Mouse (Mus musculus): ENCODE data around the gene Kcnk1. TPM values are rescaled to one million over a fixed set of nuclear protein-coding genes. Genes with fewer than 3 reads are reported as not detected.

Kcnk1 gene
- polyA plus RNA-seq, 1 experiment from 2014 or later: 2.0 TPM

DNA sequence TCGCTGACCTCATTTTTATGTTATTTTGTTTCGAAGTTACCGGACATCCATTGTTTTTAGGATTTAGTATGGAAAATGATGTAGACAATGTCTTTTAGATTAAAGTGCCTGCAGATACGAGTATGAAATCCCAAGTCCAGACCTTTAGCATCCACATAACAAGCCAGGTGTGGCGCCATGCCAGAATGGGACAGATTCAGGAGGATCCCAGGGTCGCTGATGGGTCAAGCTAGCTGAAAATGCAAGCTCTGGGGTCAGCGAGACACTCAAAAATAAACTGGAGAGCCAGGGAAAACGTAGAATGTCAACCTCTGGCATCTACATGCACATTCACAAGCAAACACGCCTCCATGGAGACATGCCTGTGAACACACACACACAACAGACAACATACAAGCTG lies 31.2 kb downstream of the Kcnk1 start:
- H3K27me3 ChIP-seq (ENCODE audit: control insufficient read depth, insufficient read depth, low read length): no peaks in the 10 kb centered on the region
- no peak overlapping the region for H3K9ac ChIP-seq (ENCODE audit: low read length)
- no peak overlapping the region for H3K4me2 ChIP-seq (ENCODE audit: low read depth, low read length)
- no peak overlapping the region for H3K4me3 ChIP-seq (ENCODE audit: low read length)
- no peaks in the 10 kb centered on the region for H3K9me3 ChIP-seq (replicated peaks; ENCODE audit: control insufficient read depth, low read length)
- no peak overlapping the region for H3K27ac ChIP-seq (ENCODE audit: low read length)
- no peaks in the 10 kb centered on the region for H3K4me1 ChIP-seq (ENCODE audit: control insufficient read depth, insufficient read depth, low read length)
- no peak for ATAC-seq (replicated peaks; ENCODE audit: extremely low read depth, insufficient read depth, low FRiP score)
- H3K36me3 ChIP-seq (ENCODE audit: control insufficient read depth, insufficient read depth): no peaks in the 10 kb centered on the region
- WGBS: 79% methylated on average over 9 of the region's 9 CpGs

- Histone ChIP-seq H3K9ac (ENCODE audit: low read length) (no peak overlapping the region), H3K27me3 (ENCODE audit: control insufficient read depth, insufficient read depth, low read length) (no peaks in the 10 kb centered on the region), H3K4me1 (ENCODE audit: control insufficient read depth, insufficient read depth, low read length) (no peaks in the 10 kb centered on the region), H3K4me3 (ENCODE audit: low read length) (no peak overlapping the region), H3K4me2 (ENCODE audit: low read depth, low read length) (no peak overlapping the region), H3K27ac (ENCODE audit: low read length) (no peak overlapping the region), H3K36me3 (ENCODE audit: control insufficient read depth, insufficient read depth) (no peaks in the 10 kb centered on the region), H3K9me3 (replicated peaks; ENCODE audit: control insufficient read depth, low read length) (no peaks in the 10 kb centered on the region)
- no peak for ATAC-seq (replicated peaks; ENCODE audit: extremely low read depth, insufficient read depth, low FRiP score)
- WGBS: 68% methylated on average over 9 of the region's 9 CpGs
Measured at GRCm38 (mm10) chr8:126026584-126026983, 31.6 kb downstream of the Kcnk1 start.

DNA sequence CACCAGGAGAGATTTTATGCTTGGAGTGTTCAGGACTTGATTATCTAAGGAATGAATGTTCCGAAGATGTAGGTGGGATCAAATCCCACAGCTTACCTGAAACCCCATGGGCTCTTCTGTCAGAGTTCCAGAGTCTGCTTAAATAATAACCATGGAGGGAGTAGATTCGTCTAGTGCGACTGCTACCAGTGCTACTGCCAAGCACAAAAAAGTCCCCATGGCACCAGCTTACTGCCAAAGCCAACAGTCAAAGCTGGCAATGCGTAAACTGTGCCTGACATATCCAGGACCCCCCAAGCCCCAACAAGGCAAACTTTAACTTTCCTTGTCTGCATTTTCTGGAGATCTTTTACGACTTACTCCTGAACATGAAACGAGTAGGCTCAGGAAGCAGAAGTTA lies 32.5 kb downstream of the Kcnk1 start:
- no peaks in the 10 kb centered on the region for H3K9me3 ChIP-seq (replicated peaks; ENCODE audit: control insufficient read depth, low read length)
- no peaks in the 10 kb centered on the region for H3K27me3 ChIP-seq (ENCODE audit: control insufficient read depth, insufficient read depth, low read length)
- ATAC-seq (replicated peaks; ENCODE audit: extremely low read depth, insufficient read depth, low FRiP score): no peak
- 70% methylated on average over 6 of the region's 6 CpGs for WGBS
- no peaks in the 10 kb centered on the region for H3K36me3 ChIP-seq (ENCODE audit: control insufficient read depth, insufficient read depth)
- no peak overlapping the region for H3K4me2 ChIP-seq (ENCODE audit: low read depth, low read length)
- no peak overlapping the region for H3K9ac ChIP-seq (ENCODE audit: low read length)
- no peaks in the 10 kb centered on the region for H3K4me1 ChIP-seq (ENCODE audit: control insufficient read depth, insufficient read depth, low read length)
- no peak overlapping the region for H3K27ac ChIP-seq (ENCODE audit: low read length)
- H3K4me3 ChIP-seq (ENCODE audit: low read length): no peak overlapping the region

DNA sequence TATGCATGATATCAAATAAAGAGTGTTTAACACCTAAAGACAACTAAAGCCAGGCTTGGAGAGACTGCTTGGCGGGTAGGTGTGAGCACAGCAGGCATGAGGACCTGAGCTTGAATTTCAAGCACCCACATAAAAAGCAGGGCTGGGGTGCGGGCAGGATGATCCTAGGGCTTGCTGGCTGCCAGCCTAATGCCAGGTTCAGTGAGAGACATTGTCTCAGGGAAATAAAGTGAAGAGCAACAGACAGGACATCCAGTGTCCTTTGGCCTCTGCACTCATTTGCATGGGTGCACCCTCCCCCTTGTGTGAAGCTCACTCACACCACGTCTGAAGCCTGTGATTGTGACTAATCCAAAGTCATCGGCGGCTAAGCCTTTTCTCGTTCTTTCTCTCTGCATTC lies 34.0 kb downstream of the Kcnk1 start:
- H3K4me2 ChIP-seq (ENCODE audit: low read depth, low read length): no peak overlapping the region
- ATAC-seq (replicated peaks; ENCODE audit: extremely low read depth, insufficient read depth, low FRiP score): no peak
- no peak overlapping the region for H3K4me3 ChIP-seq (ENCODE audit: low read length)
- no peak overlapping the region for H3K9ac ChIP-seq (ENCODE audit: low read length)
- H3K27me3 ChIP-seq (ENCODE audit: control insufficient read depth, insufficient read depth, low read length): no peaks in the 10 kb centered on the region
- H3K36me3 ChIP-seq (ENCODE audit: control insufficient read depth, insufficient read depth): no peaks in the 10 kb centered on the region
- H3K27ac ChIP-seq (ENCODE audit: low read length): no peak overlapping the region
- 67% methylated on average over 6 of the region's 6 CpGs for WGBS
- no peaks in the 10 kb centered on the region for H3K9me3 ChIP-seq (replicated peaks; ENCODE audit: control insufficient read depth, low read length)
- no peaks in the 10 kb centered on the region for H3K4me1 ChIP-seq (ENCODE audit: control insufficient read depth, insufficient read depth, low read length)

DNA sequence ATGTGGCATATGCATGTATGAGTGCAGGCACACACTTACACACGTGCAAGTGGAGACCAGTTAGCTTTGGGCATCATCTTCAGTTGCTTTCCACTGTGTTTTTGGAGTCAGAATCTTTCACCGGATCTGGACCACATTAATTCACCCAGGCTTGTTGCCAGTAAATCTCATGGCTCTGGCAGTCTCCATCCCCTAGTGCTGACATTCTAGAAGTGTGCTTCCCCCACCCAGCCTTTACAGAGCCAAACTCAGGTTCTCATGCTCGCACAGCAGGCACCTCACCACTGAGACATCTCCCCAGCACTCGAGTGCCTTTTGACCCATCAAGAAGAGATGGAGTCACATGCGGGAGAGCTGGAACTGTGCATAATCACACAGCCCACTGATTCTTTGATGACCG lies 37.8 kb downstream of the Kcnk1 start:
- 72% methylated on average over 6 of the region's 6 CpGs for whole genome bisulfite sequencing
- H3K27ac ChIP-seq (ENCODE audit: low read length): no peak overlapping the region
- H3K4me2 ChIP-seq (ENCODE audit: low read depth, low read length): no peak overlapping the region

DNA sequence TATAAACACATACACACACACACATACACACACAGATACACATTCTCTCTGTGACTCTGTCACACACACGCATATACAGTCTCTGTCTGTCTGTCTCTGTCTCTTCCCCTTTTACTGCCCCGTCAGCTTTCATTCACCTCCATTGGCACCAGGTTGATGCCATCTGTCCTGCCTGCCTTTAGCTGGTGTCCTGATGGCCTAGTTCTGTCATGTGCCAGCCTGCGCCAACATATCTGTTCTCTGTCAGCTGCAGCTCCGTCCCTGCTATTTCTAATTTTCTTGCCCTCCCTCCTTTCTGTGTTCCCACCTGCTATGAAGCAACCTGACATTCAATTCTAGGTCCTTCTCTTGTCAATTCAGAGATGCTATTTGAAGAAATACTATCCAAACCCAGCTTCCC lies 40.1 kb downstream of the Kcnk1 start:
- Histone ChIP-seq H3K4me3 (ENCODE audit: low read length) (no peak overlapping the region), H3K36me3 (ENCODE audit: control insufficient read depth, insufficient read depth) (no peaks in the 10 kb centered on the region), H3K27me3 (ENCODE audit: control insufficient read depth, insufficient read depth, low read length) (no peaks in the 10 kb centered on the region), H3K27ac (ENCODE audit: low read length) (no peak overlapping the region), H3K9ac (ENCODE audit: low read length) (no peak overlapping the region), H3K4me2 (ENCODE audit: low read depth, low read length) (no peak overlapping the region), H3K9me3 (replicated peaks; ENCODE audit: control insufficient read depth, low read length) (no peaks in the 10 kb centered on the region), H3K4me1 (ENCODE audit: control insufficient read depth, insufficient read depth, low read length) (no peaks in the 10 kb centered on the region)
- no peak for ATAC-seq (replicated peaks; ENCODE audit: extremely low read depth, insufficient read depth, low FRiP score)
- 88% methylated on average over 4 of the region's 4 CpGs for WGBS

More for the DNA sequence above, 37.8 kb downstream of the Kcnk1 start:
- no peak for ATAC-seq (replicated peaks; ENCODE audit: extremely low read depth, insufficient read depth, low FRiP score)
- no peaks in the 10 kb centered on the region for H3K27me3 ChIP-seq (ENCODE audit: control insufficient read depth, insufficient read depth, low read length)
- no peak overlapping the region for H3K4me3 ChIP-seq (ENCODE audit: low read length)
- H3K36me3 ChIP-seq (ENCODE audit: control insufficient read depth, insufficient read depth): no peaks in the 10 kb centered on the region
- H3K9ac ChIP-seq (ENCODE audit: low read length): no peak overlapping the region
- H3K4me1 ChIP-seq (ENCODE audit: control insufficient read depth, insufficient read depth, low read length): no peaks in the 10 kb centered on the region
- H3K9me3 ChIP-seq (replicated peaks; ENCODE audit: control insufficient read depth, low read length): no peaks in the 10 kb centered on the region

DNA sequence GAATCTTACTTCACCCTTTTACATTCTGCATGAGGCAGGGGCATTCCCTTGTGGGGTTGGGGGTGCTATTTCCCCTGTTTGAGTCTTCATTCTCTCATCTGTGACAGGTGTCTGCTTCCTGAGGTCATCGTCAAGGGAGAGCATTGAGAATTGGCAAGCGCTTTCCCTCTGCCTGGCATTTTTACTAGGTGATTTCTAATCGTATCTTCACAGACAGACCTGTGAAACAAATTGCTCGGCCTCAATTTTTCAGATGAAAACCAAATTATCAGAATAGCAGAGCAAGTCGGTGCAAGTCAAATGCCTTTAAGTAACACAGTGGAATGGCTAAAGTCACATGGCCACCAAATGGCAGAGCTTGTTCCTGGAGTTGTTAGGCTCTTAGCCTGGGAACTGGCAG lies 41.4 kb downstream of the Kcnk1 start:
- no peak overlapping the region for H3K9ac ChIP-seq (ENCODE audit: low read length)
- ATAC-seq (replicated peaks; ENCODE audit: extremely low read depth, insufficient read depth, low FRiP score): no peak
- H3K4me2 ChIP-seq (ENCODE audit: low read depth, low read length): no peak overlapping the region
- no peaks in the 10 kb centered on the region for H3K4me1 ChIP-seq (ENCODE audit: control insufficient read depth, insufficient read depth, low read length)
- H3K9me3 ChIP-seq (replicated peaks; ENCODE audit: control insufficient read depth, low read length): no peaks in the 10 kb centered on the region
- H3K36me3 ChIP-seq (ENCODE audit: control insufficient read depth, insufficient read depth): no peaks in the 10 kb centered on the region
- H3K27ac ChIP-seq (ENCODE audit: low read length): no peak overlapping the region
- no peak overlapping the region for H3K4me3 ChIP-seq (ENCODE audit: low read length)
- H3K27me3 ChIP-seq (ENCODE audit: control insufficient read depth, insufficient read depth, low read length): no peaks in the 10 kb centered on the region
- 77% methylated on average over 5 of the region's 5 CpGs for WGBS

DNA sequence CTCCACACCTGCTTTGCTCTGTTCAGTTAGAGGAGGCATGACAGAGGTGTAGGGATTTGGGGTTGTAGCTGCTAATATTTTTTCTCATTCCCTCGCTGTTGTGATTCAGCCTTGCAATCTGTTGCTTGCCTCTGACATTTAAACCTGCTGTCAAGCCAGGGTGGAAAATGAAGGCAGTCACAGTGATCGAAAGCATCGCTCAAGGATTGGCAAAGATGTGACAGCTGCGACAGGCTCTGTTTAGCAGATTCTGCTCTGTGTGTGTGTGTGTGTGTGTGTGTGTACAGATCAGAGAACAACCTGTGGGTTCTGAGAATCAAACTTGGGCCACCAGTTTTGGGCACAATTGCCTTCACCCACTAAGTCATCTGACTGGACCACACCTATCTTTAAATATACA lies 50.8 kb downstream of the Kcnk1 start:
- no peaks in the 10 kb centered on the region for H3K36me3 ChIP-seq (ENCODE audit: control insufficient read depth, insufficient read depth)
- 85% methylated on average over 4 of the region's 4 CpGs for WGBS
- no peaks in the 10 kb centered on the region for H3K4me1 ChIP-seq (ENCODE audit: control insufficient read depth, insufficient read depth, low read length)
- no peaks in the 10 kb centered on the region for H3K27me3 ChIP-seq (ENCODE audit: control insufficient read depth, insufficient read depth, low read length)
- no peak overlapping the region for H3K4me3 ChIP-seq (ENCODE audit: low read length)
- no peak for ATAC-seq (replicated peaks; ENCODE audit: extremely low read depth, insufficient read depth, low FRiP score)
- H3K9me3 ChIP-seq (replicated peaks; ENCODE audit: control insufficient read depth, low read length): no peaks in the 10 kb centered on the region
- no peak overlapping the region for H3K27ac ChIP-seq (ENCODE audit: low read length)
- no peak overlapping the region for H3K4me2 ChIP-seq (ENCODE audit: low read depth, low read length)
- no peak overlapping the region for H3K9ac ChIP-seq (ENCODE audit: low read length)

DNA sequence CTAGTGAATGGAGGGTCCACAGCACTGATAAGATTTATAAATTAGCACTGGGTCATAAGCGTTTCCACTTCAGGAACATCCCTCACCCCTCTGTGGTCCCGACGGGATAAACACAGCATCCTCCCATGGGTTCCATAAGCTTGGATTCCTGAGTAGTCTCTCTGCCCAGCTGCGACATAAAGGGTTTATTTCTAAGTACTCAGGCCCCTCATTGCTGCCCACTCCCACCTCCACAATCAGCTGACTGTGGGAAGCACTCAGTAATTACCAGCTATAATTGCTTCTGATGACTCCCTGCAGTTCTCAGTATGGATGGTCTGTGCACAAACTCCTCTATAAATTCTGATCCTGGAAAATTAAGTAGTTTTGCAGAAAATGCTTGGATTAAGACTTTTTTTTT lies 58.9 kb downstream of the Kcnk1 start:
- no peak overlapping the region for H3K4me2 ChIP-seq (ENCODE audit: low read depth, low read length)
- no peaks in the 10 kb centered on the region for H3K36me3 ChIP-seq (ENCODE audit: control insufficient read depth, insufficient read depth)
- H3K27me3 ChIP-seq (ENCODE audit: control insufficient read depth, insufficient read depth, low read length): no peaks in the 10 kb centered on the region; the same call in 1 of the 2 replicates
- no peak overlapping the region for H3K4me3 ChIP-seq (ENCODE audit: low read length)
- no peak overlapping the region for H3K9ac ChIP-seq (ENCODE audit: low read length)
- no peaks in the 10 kb centered on the region for H3K9me3 ChIP-seq (replicated peaks; ENCODE audit: control insufficient read depth, low read length)
- ATAC-seq (replicated peaks; ENCODE audit: extremely low read depth, insufficient read depth, low FRiP score): no peak
- whole genome bisulfite sequencing: 63% methylated on average over 4 of the region's 4 CpGs
- no peak overlapping the region for H3K27ac ChIP-seq (ENCODE audit: low read length)
- H3K4me1 ChIP-seq (ENCODE audit: control insufficient read depth, insufficient read depth, low read length): no peaks in the 10 kb centered on the region

DNA sequence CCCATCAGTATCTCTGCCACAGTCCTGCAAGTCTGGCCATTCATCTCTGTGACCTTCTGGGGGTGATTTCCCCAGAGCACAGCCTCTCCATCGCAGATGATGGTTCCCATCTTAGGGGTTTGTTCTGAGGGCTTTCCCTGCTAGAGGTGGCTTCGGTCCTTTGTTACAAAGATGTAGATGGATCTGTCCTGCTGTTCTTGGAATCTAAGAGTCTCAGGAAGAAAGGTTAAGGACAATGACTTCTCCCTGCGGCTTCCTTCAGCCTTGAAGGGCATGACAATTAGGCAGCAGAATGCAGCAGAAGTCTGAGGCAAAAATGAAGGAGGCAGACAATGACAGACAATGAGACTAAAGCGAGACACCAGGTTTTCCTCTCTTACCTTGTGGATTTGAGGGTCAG lies 63.9 kb downstream of the Kcnk1 start:
- Histone ChIP-seq H3K36me3 (ENCODE audit: control insufficient read depth, insufficient read depth) (no peaks in the 10 kb centered on the region), H3K27me3 (ENCODE audit: control insufficient read depth, insufficient read depth, low read length) (no peaks in the 10 kb centered on the region; the same call in 1 of the 2 replicates), H3K4me2 (ENCODE audit: low read depth, low read length) (no peak overlapping the region), H3K4me3 (ENCODE audit: low read length) (no peak overlapping the region), H3K9me3 (replicated peaks; ENCODE audit: control insufficient read depth, low read length) (no peaks in the 10 kb centered on the region), H3K9ac (ENCODE audit: low read length) (no peak overlapping the region), H3K4me1 (ENCODE audit: control insufficient read depth, insufficient read depth, low read length) (no peaks in the 10 kb centered on the region), H3K27ac (ENCODE audit: low read length) (no peak overlapping the region)
- WGBS: 72% methylated on average over 4 of the region's 4 CpGs
- no peak for ATAC-seq (replicated peaks; ENCODE audit: extremely low read depth, insufficient read depth, low FRiP score)
